Mouse (Mus musculus) frontal cortex, adult (tissue): ENCODE data around the gene Ntmt1.

Experiments
- ATAC-seq: cut with Nextera tagmentation; 2 replicates; pipeline ENCODE4 v1.9.2; 2017; ENCODE audit warnings: mild to moderate bottlenecking, moderate library complexity, mixed read lengths; ENCODE audit not compliant: low TSS enrichment

The Ntmt1 gene

DNA sequence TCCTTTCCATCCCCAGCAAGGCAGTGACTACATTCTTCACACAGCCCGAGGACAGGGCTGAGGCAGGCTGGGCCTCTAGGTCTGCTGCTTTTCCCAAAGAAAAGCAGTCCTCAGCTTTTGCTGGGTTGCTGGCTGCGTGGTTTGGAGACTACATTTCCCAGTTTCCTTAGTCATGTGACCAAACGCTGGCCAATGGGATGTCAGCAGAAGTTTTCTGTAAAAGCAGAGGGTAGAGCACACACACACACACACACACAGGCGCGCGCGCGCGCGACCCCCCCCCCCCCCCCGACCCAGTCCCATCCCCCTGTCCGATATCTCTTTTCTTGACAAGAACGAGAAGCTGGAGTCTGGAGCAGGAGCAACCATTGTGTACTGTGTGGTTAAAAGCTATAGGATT lies 24.3 kb upstream of the Ntmt1 start:
- ATAC-seq: peak; percentile 79; the same call in 1 of the 2 replicates

DNA sequence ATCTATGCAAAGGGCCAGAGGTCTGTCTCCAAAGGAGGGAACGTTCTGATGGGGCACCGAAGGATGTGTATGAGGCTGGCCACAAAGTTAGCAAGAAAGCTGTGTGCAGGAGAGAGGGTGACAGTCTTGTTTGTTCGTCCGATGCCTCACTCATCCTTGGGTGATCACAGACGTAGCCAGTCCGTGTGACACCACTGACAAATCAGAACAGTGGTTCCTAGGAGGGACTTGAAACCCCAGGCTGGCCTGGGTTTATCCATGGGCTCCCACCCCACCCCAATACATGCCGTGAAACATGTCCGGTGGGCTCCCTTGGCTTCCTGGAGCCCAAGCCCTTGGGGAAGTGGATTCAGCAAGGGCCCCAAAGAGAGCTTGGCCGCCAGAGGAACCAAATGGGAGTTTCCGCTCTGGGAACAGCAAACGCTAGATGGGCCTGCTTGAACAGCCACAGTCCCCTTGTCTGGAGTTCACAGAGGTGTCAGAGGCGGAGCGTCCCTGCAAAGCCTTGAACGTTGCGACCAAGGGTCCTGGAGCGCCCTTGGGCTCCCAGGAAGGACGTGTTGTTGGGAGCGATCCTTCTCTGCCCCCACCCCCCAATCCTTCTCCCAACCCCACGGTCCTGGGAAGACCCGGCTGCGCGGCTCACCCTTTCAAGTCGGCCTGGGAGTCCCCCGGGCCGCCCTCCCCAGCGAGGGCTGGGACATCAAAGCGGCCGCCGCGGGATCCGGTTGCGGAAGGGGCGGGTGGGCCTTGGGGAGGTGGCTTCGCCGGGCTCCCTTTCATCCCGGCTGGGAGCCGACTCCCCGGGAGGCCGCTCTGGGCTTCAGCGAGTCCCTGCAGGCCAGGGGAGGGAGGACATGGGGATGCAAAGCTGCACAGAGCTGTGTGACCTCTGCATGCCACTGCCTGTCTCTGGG lies 23.3 kb upstream of the Ntmt1 start:
- ATAC-seq: no peak

DNA sequence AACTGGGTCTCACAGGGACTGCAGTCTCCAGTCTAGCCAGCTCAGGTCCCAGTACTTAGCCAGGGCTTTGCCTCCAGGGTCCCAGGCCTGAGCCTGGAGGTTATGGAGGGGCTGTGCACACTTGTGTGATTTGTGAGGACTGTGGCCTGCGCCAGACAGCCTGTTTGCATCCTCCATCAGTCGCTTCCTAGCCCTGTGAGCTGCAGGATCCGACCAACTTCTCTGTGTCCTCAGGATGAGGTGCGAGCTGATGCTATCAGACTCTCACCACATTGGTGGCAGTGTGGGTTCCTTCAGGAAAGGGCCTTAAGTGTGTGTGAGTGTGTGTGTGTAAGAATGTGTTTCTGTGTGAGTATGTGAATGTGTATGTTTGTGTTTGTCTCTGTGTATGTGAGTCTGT lies 20.2 kb upstream of the Ntmt1 start:
- ATAC-seq: no peak

DNA sequence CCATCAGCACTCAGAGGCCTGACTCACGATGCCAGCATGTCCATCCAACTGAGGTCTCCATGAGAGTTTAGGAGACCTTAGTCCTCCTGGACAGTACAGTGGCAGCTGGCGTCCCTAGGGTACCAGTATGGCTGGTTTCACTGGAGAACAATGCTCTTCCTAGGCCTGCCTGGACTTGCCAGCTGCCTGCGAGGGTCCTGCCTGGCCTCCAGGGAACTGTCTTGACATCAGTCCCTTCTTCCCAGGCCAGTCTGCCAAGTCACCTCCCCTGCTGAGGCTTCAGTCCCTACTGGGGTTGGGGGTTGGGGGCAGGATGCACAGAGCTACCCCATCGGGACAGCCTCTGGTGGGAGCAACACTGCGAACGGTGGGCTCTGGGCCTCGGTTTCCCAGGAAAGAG lies 15.6 kb upstream of the Ntmt1 start:
- no peak for ATAC-seq

DNA sequence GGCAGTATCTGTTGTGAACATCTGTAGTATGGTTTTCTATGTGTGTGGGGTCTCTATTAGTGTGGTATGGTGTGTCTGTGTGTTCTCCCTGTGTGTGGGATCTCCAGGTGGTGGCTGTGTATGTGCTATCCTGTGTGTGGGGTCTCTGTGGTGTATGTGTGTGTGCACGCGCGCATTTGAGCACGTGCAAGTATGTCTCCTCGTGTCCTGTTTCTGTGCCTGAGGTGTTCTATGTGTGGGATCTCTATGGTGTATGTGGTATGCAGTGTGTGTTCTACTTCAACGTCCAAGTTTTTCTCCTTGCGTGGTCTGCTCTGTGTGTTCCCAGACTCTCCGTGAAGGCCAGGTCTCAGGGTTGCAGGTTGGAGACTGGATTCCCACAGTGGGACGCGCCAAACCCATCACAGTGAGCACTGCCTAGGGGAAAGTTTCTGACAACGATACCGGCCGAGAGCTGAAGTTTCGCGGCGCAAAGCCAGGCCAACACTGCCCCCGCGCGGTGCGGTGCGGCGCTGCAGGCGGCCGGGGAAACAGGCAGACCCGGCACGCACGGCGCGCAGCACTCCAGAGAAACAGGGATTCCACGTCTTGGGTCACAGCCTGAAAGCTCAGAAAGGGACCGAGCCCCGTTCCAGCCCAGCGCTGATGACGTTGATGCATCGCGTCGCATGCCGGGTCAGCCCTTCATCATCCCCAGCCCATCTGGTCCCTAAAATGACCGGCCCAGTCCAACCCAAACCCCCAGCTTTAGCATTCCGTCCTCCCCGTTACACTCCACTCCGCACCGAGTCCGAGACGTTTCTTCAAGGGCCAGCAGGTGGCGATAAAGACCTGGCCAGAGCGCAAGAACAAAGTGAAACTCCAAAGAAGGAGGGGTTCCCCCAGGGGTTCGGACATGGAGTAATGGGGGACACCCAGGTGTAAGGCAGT lies 13.2 kb upstream of the Ntmt1 start:
- ATAC-seq: peak; percentile 55

DNA sequence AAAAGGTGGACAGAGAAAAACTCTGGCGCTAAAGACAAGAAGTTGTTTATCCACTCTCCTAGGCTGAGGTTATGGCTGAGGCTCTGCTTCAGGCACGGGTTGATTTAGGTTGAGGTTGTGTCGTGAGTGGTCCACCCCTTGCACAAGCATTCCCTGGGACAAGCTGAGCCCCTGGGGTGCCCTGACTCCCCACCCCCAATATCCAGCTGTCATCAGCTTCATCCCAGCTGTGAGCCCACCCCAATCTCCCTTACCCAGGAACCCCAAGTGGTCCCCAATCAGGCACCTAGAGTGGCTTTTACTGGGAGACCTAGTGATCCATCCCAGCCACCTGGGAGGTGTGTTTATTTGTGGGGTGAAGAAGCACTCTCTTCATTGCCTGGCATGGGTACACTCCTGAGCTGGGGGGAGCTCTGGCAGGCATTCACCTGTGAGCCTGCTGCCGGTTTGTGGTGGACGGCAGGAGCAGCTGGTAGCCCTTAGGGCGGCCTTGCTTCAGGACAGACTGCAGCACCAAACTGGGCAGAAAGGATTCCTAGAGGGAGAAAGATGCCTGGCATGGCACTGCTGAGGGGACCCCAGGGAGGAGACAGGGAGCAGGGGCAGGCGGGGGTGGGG lies 12.2 kb upstream of the Ntmt1 start:
- ATAC-seq: no peak

DNA sequence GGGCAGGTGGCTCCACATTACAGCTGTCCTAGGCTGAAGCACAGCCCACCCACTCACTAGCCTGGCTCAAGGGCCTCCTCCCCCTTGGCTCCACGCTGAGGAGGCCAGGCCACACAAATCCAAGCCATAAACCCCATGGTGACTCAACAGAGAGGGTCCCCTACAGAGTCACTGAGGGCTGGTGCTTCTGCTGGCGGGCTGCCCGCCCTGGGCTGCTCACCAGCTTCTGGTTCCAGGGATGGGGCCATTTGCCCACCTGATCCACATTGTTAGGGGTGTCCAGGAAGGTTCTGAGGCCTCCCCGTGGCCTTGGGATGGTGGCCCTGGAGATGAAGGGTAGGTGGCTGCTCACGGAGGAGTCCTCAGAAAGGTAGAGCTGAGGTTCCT lies 11.7 kb upstream of the Ntmt1 start:
- no peak for ATAC-seq

DNA sequence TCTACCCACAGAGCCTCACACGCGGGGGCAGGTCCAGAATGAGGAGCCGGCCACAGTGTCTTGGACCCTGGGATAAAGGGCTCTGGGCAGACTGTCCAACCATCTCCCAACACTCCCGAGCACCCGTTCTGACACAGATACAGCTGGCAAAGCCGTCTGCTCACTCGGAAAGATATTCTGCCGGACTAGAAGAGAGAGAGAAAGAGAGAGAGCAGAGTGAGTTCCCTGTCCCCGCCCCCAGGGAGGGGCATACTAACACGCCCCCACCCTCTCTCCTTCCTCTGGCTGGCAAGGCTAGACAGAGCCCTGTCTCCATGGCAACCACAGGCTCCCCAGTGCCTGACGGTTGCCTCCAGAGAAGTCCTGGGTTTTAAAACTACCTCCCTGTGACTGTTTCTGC lies 11.2 kb upstream of the Ntmt1 start:
- peak; percentile 75 for ATAC-seq

DNA sequence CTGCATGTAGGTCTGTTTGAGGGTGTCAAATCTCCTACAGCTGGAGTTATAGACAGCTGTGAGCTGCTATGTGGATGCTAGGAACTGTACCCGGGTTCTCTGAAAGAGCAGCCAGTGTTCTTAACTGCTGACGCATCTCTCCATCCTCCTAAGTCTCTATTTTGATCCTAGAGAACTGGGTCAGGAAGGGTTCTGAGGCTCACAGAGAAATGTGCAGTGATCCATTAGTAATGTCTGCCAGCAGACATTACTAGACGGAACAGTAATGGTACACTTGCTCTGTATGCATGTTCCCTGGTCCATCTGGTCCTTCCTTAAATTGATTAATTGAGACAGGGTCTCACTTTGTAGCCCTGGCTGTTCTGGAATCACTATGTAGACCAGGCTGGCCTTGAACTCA lies 8.2 kb upstream of the Ntmt1 start:
- ATAC-seq: no peak

DNA sequence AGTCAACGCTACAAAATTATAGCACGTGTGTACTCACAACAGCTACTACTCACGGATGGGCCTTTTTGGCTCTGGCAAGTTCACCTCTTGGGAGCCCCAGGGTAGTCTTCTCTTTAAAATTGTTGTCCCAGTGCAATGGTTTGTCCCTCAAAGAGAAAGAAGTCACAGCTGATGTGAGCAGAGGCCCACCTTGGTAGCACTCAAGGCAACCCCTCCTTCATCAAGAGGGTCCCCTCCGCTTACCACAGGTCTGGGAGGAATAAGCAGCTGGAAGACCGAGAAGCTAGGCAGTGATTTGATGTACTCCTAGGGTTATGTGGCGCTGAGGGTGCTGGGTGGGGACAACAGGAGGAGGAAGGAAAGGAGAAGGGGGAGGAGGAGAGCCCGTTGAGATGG lies 7.0 kb upstream of the Ntmt1 start:
- no peak for ATAC-seq

DNA sequence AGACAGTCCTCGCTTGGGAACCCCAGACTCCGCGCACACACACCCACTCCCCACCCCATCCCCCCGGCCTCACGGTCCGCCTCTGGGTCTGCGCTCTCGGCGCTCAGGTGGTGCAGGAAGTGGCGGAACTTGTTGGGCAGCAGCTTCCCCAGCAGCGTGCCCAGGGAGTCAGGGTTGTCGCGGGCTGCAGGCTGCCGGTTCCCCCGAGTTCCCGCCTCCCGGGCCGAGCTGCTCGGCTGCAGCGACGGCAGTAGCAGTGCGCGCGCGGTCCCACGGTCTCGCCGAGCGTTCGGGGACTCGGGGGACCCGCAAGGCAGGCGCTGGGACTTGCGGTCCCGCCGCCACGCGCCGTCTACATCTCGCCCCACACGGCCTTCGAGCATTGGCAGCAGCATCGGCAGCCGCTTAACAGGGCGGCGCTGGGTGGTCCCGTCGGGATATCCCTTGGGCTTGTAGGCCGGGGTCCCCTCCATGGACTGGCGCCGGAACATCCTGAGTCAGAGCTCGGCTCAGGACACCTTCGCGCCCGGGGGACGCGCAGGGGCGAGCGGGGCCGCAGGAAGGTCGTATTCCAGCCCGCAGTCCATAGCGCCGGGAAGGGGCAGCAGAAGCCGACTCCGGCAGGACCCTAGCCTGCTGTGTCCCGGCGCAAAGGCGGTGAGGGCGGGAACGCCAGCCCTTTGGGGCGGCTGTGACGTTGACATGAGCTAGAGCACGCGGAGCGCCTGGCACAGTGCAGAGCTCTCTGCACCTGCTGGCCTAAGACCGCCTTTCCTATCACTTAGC lies 6.4 kb upstream of the Ntmt1 start:
- ATAC-seq: peak; percentile 42; the same call in 1 of the 2 replicates

DNA sequence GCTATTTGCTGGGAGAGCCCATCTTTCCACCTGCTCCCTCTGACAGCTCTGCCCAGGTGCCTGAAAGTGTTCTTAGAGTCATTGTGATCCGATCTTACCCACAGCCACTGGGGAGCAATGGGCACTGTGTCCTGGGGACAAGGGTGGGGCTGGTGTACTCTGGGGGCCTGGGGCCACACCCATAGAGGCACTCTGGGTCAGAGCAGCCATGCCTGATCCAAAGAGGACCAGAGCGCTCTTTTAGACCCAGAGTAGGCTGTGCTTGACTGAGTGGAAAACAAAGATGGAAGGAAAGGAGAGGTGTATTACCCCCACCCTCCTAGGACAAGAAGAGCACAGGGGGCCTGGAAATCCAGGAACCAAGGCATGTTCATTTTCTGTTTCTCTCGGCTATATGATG lies 4.0 kb upstream of the Ntmt1 start, which contains the start of gene 1700001O22Rik:
1700001O22Rik (minus strand) TSS at position 58 of the 400 bp plus-strand sequence.
- no peak for ATAC-seq

DNA sequence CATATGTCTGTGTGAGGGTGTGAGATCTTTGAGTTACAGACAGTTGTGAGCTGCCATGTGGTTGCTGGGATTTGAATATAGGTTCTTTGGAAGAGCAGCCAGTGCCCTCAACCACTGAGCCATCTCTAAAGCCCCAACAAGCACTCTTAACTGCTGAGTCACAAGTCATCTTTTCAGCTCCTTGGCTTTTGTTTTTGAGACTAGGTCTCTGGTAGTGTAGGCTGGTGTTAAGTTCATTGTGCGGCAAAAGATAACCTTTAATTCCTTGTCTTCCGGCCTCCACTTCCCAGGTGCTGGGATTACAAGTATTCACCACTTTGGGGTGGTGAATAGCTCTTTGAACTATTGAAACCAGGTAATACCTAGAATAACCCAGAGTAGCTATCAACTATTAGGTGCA lies 1.6 kb upstream of the Ntmt1 start:
- no peak for ATAC-seq

DNA sequence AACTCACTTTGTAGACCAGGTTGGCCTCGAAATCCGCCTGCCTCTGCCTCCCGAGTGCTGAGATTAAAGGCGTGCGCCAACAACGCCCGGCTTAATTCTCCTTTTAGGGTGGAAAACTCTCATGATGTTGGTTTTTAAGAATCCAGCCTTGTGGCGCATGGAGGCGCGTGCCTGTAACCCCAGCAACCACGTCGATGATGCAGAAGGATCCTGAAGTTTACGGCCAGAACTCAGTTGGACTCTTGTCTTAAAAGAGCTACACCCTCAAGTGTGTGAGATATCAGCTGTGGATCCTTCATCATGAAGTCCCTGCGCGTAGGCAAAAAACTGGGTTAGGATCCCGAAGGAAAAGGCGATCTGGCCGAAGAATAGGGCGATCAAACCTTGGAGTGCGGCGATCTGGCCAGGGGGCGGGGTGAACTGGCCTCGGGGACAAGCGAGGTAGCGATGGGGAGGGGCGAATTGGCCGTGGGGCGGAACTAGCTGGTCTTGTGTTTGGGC lies 429 bp upstream of the Ntmt1 start:
- peak; percentile 27 for ATAC-seq

DNA sequence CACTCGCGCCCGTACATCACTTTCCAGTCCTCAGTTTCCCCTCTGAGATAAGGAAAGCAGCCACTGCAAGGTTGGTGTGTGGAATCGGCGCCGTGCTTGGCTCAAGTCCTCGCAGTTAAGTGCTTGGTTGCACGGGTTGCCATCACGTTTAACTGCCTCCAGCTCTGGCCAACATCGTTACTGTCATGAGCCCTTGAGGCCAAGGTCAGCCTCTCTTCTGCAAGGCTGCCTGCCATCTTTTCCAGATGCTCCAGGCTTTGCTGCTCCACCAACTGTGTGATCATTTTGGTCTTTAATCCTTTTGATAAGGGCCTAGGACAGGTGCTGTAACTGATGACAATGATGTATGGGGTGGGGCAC lies 650 bp downstream of the Ntmt1 start:
- no peak for ATAC-seq

DNA sequence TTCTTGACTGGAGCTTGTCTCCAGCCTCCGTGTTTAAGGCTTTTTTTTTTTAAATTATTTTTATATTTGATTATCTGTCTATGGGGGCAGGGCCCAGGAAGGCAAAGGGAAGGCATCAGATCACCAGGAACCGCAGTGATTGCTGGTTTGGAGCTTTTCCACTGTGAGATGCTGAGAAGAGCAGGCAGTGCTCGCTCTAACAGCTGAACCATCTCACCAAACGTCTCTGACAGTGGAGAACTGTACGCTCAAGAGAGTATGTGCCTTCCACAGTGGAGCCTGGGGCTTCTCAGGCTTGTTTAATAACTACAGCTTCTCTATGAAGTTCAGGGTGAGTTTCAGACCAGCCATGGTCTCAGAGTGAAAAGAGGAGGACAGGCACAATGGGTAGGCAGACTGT lies 1.9 kb downstream of the Ntmt1 start:
- no peak for ATAC-seq

DNA sequence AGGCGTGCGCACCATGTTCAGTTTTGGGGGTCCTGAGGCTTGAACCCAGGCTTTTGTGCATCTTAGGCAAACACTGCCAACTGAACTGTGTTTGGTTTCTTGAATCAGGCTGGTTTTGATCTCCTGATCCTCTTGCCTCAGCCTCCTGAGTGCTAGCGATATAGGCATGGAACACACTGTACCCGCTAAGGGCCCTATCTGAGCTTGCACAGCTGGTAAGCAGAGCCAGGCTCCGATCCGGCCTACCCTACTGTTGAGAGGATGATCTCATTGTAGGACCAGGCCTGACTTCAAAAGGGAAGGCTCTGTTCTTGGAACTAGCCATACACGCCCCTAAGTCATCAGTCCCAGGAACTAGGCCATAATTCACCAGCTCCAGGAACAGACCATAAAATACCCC lies 2.9 kb downstream of the Ntmt1 start:
- no peak for ATAC-seq

DNA sequence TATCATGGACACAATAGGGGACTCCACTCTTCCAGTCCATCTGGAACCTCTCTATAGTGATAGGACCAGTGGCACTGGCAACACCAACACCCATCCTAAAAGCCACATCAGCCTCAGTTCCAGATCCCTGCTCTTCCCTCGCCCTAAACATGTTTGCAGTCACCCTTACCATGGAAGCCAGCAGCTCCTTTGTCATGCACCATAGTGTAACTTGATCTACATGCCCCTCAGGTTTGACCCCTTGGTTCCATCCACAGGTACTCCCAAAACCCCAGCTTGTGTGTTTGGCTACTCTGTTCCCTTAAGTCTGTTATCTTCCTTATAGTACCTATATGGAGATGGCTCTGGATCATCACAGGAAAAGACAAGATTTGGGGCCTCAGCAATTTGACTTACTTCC lies 8.8 kb downstream of the Ntmt1 start:
- no peak for ATAC-seq

DNA sequence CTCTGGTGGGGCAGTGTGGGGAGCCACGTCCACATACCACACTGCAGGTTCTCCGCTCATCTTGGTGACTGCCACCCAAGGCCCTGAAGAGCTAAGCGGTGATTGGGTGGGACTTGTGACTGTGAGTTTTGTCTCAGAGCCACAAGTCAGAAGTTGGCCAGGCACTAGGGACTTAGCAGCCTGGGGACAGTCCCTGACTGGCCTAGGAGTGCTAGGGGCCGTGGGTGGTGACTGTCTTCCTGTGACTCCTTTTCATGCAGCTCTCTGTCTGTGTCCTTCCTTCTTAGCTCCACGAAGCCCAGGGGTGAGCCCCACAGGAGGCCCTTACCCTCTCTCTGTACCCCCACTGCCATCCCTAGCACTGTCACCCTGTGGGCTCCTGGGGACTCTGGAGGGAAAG lies 12.2 kb downstream of the Ntmt1 start:
- ATAC-seq: no peak

DNA sequence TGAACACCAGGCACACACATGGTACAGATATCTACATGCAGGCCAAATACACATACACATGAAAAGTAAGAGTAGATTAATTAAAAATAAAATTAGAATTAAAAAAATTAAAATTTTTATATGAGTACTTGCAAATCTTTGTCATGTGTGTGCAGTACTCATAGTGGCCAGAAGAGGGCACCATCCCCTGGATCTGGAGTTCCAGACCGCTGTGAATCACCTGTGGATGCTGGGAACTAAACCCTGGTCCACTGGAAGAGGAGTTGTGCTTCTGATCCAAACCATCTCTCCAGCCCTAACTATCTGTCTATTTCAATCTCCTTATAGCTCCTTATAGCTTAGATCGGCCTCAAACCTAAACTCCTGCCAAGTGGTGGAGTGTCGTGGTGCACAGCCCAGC lies 13.4 kb downstream of the Ntmt1 start:
- ATAC-seq: no peak

DNA sequence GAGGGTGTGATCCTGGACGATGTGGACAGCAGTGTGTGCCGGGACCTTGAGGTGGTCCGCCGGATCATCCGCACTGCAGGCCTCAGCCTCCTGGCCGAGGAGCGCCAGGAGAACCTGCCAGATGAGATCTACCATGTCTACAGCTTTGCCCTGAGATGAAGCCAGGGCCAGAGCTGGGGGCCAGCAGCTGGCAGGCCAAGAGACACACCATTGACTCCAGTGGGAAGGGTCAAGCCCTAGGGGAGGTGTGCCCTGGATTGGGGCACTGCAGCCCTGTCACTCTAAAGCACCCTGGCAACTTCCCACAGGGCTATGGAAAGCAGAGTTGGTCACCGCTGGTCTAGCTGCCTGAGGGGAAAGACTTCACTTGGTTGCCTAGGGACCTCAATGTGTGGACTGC lies 14.8 kb downstream of the Ntmt1 start:
- no peak for ATAC-seq
